Mouse (Mus musculus): ENCODE results near the gene Ribc1. TPM values are rescaled to one million over a fixed set of nuclear protein-coding genes. Genes with fewer than 3 reads are reported as not detected.

The Ribc1 gene
- polyA plus RNA-seq, 1 experiment from 2014 or later, result 1.9 TPM

GRCm38 (mm10) chrX:152007863-152008262, 8.2 kb downstream of the Ribc1 start:
- no peaks in the 10 kb centered on the region for H3K9me3 ChIP-seq (ENCODE audit: control insufficient read depth, low read length)
- no peak overlapping the region for H3K9ac ChIP-seq (ENCODE audit: low read depth, low read length)
- WGBS, result 86% methylated on average over 1 of the region's 1 CpGs
- peaks cover 6% of the 10 kb centered on the region for H3K27me3 ChIP-seq (replicated peaks; ENCODE audit: control insufficient read depth, insufficient read depth, low read length)
- H3K4me2 ChIP-seq (ENCODE audit: low read length), result no peak overlapping the region
- H3K4me3 ChIP-seq (ENCODE audit: low read length), result no peak overlapping the region
- no peaks in the 10 kb centered on the region for H3K36me3 ChIP-seq (ENCODE audit: control insufficient read depth, insufficient read depth, low read length)
- 0 out of 2 replicates have a peak, but pooled peaks cover under 1% of the 10 kb centered on the region for H3K4me1 ChIP-seq (ENCODE audit: control insufficient read depth, insufficient read depth, low read depth, low read length)
- no peak for ATAC-seq
- H3K27ac ChIP-seq (ENCODE audit: low read depth, low read length), result no peak overlapping the region

DNA sequence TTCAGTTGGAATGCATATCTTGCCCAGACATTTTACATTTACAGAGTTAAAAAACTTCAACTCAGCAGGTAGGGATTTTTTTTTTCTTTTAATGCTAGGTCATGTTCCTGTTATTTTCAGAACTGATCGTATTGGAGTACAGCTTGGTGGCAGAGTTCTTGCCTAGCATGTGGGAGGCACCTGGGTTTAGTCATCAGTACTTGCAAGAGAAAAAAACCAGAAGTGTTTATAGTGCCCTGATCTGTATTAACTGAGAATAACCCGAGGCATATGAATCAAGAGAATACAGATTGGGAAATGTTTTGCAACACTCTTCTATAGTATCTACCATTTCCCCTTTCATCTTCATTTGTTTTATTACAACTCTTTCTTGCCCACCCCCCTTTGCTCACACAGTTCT, 13.2 kb downstream of the Ribc1 start:
- no peaks in the 10 kb centered on the region for H3K9me3 ChIP-seq (ENCODE audit: control insufficient read depth, low read length)
- H3K4me1 ChIP-seq (ENCODE audit: control insufficient read depth, insufficient read depth, low read depth, low read length), result 0 out of 2 replicates have a peak, but pooled peaks cover 2% of the 10 kb centered on the region
- H3K4me3 ChIP-seq (ENCODE audit: low read length), result no peak overlapping the region; the same call in 1 of the 2 replicates
- WGBS, result 91% methylated on average over 2 of the region's 2 CpGs
- H3K4me2 ChIP-seq (ENCODE audit: low read length), result peak overlapping the region; percentile 59
- H3K27ac ChIP-seq (ENCODE audit: low read depth, low read length), result no peak overlapping the region
- H3K36me3 ChIP-seq (ENCODE audit: control insufficient read depth, insufficient read depth, low read length), result no peaks in the 10 kb centered on the region
- H3K9ac ChIP-seq (ENCODE audit: low read depth, low read length), result no peak overlapping the region
- ATAC-seq, result no peak
- H3K27me3 ChIP-seq (replicated peaks; ENCODE audit: control insufficient read depth, insufficient read depth, low read length), result peaks cover 7% of the 10 kb centered on the region

GRCm38 (mm10) chrX:152001737-152002710, 14.1 kb downstream of the Ribc1 start, which contains the start of gene Hsd17b10:
Hsd17b10 (plus strand) TSS chrX:152001845.
- H3K4me3 ChIP-seq (ENCODE audit: low read length), result peak within 1 kb of the TSS; percentile 53
- 19% methylated on average over 39 of the region's 41 CpGs for WGBS
- 0 out of 2 replicates have a peak, but pooled peaks cover 2% of the 10 kb centered on the region for H3K4me1 ChIP-seq (ENCODE audit: control insufficient read depth, insufficient read depth, low read depth, low read length)
- peak within 1 kb of the TSS; percentile 59 for H3K4me2 ChIP-seq (ENCODE audit: low read length)
- H3K36me3 ChIP-seq (ENCODE audit: control insufficient read depth, insufficient read depth, low read length), result no peaks in the 10 kb centered on the region
- peaks cover 12% of the 10 kb centered on the region for H3K27me3 ChIP-seq (replicated peaks; ENCODE audit: control insufficient read depth, insufficient read depth, low read length)
- H3K9ac ChIP-seq (ENCODE audit: low read depth, low read length), result peak within 1 kb of the TSS; percentile 61
- peak; percentile 99 for ATAC-seq
- H3K27ac ChIP-seq (ENCODE audit: low read depth, low read length), result peak within 1 kb of the TSS; percentile 54; the same call in 1 of the 2 replicates
- H3K9me3 ChIP-seq (ENCODE audit: control insufficient read depth, low read length), result no peaks in the 10 kb centered on the region

GRCm38 (mm10) chrX:152001182-152001684, 14.9 kb downstream of the Ribc1 start:
- Histone ChIP-seq H3K27me3 (replicated peaks; ENCODE audit: control insufficient read depth, insufficient read depth, low read length) (peaks cover 14% of the 10 kb centered on the region), H3K4me2 (ENCODE audit: low read length) (peak overlapping the region; percentile 59), H3K4me3 (ENCODE audit: low read length) (peak overlapping the region; percentile 53), H3K4me1 (ENCODE audit: control insufficient read depth, insufficient read depth, low read depth, low read length) (0 out of 2 replicates have a peak, but pooled peaks cover 2% of the 10 kb centered on the region), H3K9ac (ENCODE audit: low read depth, low read length) (no peak overlapping the region; the same call in none of the 2 replicates), H3K36me3 (ENCODE audit: control insufficient read depth, insufficient read depth, low read length) (no peaks in the 10 kb centered on the region), H3K9me3 (ENCODE audit: control insufficient read depth, low read length) (no peaks in the 10 kb centered on the region), H3K27ac (ENCODE audit: low read depth, low read length) (no peak overlapping the region)
- 41% methylated on average over 9 of the region's 9 CpGs for WGBS
- no peak; the same call in 1 of the 2 replicates for ATAC-seq

- ATAC-seq, result no peak
- WGBS, result 54% methylated on average over 4 of the region's 4 CpGs
Measured at GRCm38 (mm10) chrX:151999006-151999710, 16.9 kb downstream of the Ribc1 start.

More at GRCm38 (mm10) chrX:151999006-151999710, 16.9 kb downstream of the Ribc1 start:
- Histone ChIP-seq H3K4me3 (ENCODE audit: low read length) (no peak overlapping the region), H3K27ac (ENCODE audit: low read depth, low read length) (no peak overlapping the region), H3K4me2 (ENCODE audit: low read length) (no peak overlapping the region), H3K4me1 (ENCODE audit: control insufficient read depth, insufficient read depth, low read depth, low read length) (0 out of 2 replicates have a peak, but pooled peaks cover 2% of the 10 kb centered on the region), H3K9me3 (ENCODE audit: control insufficient read depth, low read length) (no peaks in the 10 kb centered on the region), H3K27me3 (replicated peaks; ENCODE audit: control insufficient read depth, insufficient read depth, low read length) (peaks cover 16% of the 10 kb centered on the region), H3K36me3 (ENCODE audit: control insufficient read depth, insufficient read depth, low read length) (no peaks in the 10 kb centered on the region), H3K9ac (ENCODE audit: low read depth, low read length) (no peak overlapping the region)

Other genes starting within 250 kb of the Ribc1 start
- 38.1 and 47.6 TPM in 2 replicates for gene Huwe1, start 215.5 kb downstream of the Ribc1 start, polyA plus RNA-seq (2015; fragmentation: Nextera tagmentation; extraction: Ambion mirVana)
- gene Hsd17b10, start 14.4 kb downstream of the Ribc1 start, polyA plus RNA-seq (2015; fragmentation: Nextera tagmentation; extraction: Ambion mirVana), result 122 and 137 TPM in 2 replicates
- 68.4 and 74.2 TPM in 2 replicates for gene Smc1a, start 133 bp upstream of the Ribc1 start, polyA plus RNA-seq (2015; fragmentation: Nextera tagmentation; extraction: Ambion mirVana)
- 6.8 and 8.6 TPM in 2 replicates for gene Iqsec2, start 128.0 kb upstream of the Ribc1 start, polyA plus RNA-seq (2015; fragmentation: Nextera tagmentation; extraction: Ambion mirVana)
- gene Kdm5c, start 216.7 kb upstream of the Ribc1 start, polyA plus RNA-seq (2015; fragmentation: Nextera tagmentation; extraction: Ambion mirVana), result 23.6 and 34.0 TPM in 2 replicates